Mouse (Mus musculus) kidney, adult 9 months (tissue): Measurements from ENCODE around the gene Anp32e.
A peak's percentile ranks its signal among the peaks of the same experiment; 100 is the strongest.
"Not testable (repeated sequence)": the region's sequence is repeated elsewhere in the genome, so short reads cannot be mapped to it uniquely, and the experiment has no call there.

Source experiments
- DNase-seq: peaks from one replicate; pipeline ENCODE4 v3.0.0; 2022

Gene Anp32e

GRCm38 (mm10) chr3:95904568-95904967 is 24.5 kb upstream of the Anp32e start, which contains the start of gene Car14:
Car14 (minus strand) TSS chr3:95904691.
- DNase-seq, result peak; percentile 66

GRCm38 (mm10) chr3:95905146-95905939 is 23.7 kb upstream of the Anp32e start:
- peak; percentile 52 for DNase-seq

GRCm38 (mm10) chr3:95905940-95906492 is 23.0 kb upstream of the Anp32e start:
- DNase-seq, result peak; percentile 71

- DNase-seq, result peak; percentile 64
These were observed 22.2 kb upstream of the Anp32e start for GRCm38 (mm10) chr3:95906860-95907259.

DNA sequence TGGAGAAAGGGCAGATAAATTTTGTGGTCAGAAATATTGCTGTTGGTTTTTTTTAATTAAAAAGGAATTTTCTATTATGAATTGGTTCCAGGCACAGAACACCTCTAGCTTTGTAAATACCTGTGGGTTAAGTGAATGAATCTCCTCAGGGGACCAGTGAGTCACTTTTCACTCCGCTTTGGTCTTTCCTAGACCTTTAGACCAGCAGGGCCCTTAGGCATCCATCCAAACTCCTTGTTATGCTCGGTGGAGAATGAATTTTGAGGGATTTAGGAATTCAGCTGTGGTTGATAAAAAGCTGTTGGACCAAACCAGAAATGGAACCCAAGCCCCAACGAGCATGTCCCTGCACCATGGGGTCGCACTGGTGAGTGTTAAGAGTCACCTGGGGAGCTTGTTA is 21.4 kb upstream of the Anp32e start:
- DNase-seq, result peak; percentile 38

DNA sequence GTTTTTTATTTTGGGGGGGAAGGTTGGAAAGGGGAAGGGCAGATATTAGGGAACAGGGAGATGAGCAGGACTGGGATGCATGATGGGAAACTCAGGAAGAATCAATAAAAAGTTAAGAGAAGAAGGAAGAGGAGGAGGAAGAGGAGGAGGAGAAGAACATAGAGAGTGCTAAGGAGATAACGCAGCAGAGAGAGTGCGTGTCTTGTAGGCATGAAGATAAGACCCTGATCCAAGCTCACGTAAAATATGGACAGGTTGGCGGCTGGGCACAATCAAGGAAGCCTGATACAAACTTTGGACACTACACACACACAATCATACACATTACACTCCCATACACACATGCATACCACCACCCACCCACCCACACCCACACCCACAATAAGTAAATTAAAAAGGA is 14.3 kb upstream of the Anp32e start:
- DNase-seq, result no peak

- DNase-seq, result no peak
These were observed 12.3 kb upstream of the Anp32e start for GRCm38 (mm10) chr3:95916760-95917159.

- not testable (repeated sequence) for DNase-seq
These were observed 8.5 kb upstream of the Anp32e start for GRCm38 (mm10) chr3:95920532-95920931.

DNA sequence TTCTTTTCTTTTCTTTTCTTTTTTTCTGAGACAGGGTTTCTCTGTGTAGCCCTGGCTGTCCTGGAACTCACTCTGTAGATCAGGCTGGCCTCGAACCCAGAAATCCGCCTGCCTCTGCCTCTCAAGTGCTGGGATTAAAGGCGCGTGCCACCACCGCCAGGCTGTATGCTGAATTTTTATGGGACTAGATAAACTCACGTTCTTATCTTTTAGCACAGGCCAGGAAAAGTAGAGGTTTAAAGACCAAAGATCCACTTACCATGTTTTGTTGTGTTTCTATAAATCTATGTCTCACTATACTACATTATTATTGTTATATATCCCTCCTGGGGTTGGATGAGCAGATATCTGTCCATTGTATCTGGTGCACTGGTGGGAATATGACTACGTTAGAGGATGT is 5.6 kb upstream of the Anp32e start:
- DNase-seq, result not testable (repeated sequence)

DNA sequence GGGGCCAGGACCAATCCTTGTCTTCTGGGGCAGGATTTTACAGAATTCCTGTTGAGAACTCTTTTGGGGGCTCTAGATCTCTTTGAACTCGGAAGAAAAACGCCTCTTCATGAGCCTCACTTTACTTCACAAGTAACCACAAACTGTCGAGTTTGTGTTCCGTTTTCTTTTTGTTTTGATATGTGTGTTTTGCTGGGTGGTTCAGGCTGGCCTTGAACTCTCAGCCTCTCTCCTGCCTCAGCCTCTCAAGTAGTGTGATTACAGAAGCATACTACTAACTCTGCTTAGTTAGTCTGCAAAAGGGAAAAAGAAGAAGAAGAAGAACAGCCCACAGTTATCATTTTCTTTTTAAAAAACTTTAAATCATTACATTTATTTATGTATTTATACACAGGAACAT is 4.9 kb upstream of the Anp32e start:
- no peak for DNase-seq

DNA sequence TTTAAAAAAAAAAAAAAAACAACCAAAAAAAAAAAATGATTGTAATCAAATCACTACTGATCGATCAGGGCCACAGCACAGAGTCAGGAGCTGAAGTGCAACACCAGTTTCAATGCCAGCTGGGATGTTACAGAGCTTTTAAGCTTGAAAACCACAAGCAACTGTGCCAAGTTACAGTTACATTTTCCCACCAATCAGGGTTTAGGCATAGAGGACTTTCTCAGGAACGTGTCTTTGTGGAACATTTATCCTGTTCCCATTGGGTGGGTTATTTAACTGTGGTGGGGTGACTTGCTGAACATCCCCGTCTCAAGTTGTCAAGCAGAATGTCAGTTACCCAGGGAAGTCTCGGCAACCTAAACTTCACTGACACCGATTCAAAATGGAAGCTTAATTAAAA is 4.0 kb upstream of the Anp32e start:
- DNase-seq, result no peak

DNA sequence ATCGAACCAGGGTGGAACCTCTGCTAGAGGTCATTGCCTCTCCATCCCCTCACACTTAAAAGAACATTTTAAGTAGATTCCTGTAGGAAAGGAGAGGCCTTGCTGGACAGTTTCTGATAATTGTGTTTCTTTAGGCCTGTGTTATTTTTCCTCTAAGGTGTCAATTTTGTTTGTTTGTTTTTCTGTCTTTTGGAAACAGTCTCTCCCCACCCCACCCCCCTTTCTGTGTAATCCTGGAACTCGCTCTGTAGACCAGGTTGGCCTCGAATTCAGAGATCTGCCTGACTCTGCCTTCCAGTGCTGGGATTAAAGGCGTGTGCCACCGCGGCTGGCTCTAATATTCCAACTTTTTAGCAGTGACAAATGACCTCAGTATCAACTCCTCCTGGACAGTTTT is 787 bp upstream of the Anp32e start:
- DNase-seq, result no peak

- no peak for DNase-seq
These were observed 780 bp downstream of the Anp32e start for GRCm38 (mm10) chr3:95929581-95930470.

- DNase-seq, result no peak
These were observed 1.4 kb downstream of the Anp32e start for GRCm38 (mm10) chr3:95930471-95930789.

DNA sequence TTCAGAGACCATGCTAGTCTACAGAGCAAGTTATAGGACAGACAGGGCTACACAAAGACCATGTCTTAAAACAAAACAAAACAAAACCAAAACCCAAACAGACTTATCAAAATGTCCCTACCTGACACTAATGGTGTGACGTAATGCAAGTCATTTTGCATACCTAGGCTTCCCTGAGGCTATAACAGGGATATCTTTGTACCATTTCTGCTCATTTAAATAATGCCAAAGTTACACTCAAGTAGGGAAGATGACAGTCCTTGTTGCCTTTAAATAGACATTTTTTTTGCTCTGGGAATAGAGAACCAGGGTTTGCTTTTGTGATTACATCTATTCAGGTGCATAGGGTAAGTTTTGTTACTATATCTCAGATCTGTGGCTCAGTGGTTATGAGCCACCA is 2.4 kb downstream of the Anp32e start:
- DNase-seq, result no peak

DNA sequence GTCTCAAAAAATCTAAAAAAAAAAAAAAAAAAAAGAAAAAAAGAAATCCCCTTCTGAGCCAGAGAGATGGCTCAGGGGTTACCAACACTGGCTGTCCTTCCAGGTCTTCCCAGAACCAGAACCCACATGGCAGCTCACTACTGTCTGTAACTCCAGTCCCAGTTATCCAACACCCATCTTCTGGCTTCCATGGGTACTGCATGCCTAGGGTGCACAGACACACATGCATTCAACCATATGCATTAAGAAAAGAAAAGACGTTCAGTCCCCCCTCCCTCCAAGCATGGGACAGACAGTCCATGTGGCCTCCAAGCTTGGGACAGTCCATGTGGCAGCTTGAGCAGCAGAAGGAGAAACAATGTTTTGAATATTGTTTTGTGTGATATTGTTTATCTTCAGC is 3.1 kb downstream of the Anp32e start:
- DNase-seq, result no peak

DNA sequence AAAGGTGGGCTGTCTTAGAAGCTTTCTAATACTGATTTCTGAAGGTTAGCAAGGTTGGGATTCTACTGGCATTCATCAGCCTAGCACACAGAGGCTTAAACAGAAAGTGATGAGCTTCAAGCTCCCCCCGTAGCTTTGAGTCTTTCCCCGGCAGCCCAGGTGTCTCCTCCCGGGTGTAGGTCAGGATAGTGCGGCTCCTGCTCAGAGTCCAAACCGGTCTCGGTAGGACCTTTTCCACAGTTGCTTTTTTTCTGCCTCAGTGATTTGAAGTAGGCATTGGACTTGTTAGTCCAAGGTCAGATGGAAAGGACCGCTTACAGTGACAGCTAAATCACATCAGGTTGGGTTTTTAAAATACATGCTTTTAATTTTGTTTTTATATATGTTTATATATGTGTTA is 3.5 kb downstream of the Anp32e start:
- peak; percentile 68 for DNase-seq

- no peak for DNase-seq
These were observed 4.2 kb downstream of the Anp32e start for GRCm38 (mm10) chr3:95933111-95933750.

DNA sequence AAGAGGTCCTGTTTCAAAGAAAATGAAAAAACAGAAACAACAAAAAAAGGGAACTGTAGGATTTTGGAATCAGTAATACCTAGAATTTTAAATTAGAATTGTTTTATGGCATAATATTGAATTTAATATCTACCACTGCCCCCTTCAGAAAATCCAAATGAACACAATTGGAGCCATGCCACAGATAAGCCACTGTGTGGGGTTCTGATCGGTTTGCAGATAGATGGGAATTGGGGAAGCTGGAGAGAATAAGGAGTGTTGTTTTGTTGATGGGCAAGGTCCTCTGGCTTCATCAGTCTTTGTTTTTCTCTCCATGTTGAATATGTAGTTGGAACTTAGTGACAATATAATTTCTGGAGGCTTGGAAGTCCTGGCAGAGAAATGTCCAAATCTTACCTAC is 5.4 kb downstream of the Anp32e start:
- no peak for DNase-seq

GRCm38 (mm10) chr3:95938217-95938616 is 9.2 kb downstream of the Anp32e start:
- no peak for DNase-seq

GRCm38 (mm10) chr3:95938835-95939234 is 9.8 kb downstream of the Anp32e start:
- no peak for DNase-seq

DNA sequence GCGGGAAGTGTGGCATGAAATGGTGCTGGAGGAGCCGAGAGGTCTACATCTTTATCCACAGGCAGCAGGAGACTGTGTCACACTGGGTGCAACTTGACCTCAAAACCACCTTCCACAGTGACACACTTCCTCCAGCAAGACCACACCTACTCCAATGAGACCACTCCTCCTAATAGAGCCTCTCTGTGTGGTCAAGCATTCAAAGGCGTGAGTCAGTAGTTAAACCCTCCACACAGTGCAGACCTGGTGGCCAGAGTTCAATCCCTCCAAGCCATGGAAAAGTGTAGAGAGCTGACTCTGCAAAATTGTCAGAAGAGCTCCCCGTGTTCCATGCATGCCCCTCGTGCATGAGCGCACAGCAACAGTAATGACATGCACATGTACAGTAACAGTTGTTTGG is 13.7 kb downstream of the Anp32e start:
- DNase-seq, result no peak

DNA sequence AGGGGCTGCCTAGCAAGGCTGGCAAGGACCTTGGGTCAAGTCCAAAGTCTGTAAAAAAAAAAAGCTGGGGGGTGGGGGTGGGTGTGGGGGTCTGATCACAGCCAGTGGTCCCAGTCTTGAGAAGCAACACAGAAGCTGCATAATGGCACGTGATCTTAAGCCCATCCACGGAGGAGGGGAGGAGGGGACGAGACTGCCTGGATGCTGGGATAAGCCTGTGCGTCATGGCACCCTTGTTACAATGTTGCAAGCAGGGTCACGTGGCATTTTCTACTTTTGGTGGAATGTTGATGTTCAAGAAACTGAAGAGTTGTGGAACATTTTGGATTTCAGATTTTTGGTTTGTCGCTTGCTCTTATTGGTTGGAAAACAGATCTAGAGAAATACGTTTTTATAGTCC is 14.2 kb downstream of the Anp32e start:
- DNase-seq, result no peak
